Mouse (Mus musculus): Measurements from ENCODE around the gene Pakap.

DNA sequence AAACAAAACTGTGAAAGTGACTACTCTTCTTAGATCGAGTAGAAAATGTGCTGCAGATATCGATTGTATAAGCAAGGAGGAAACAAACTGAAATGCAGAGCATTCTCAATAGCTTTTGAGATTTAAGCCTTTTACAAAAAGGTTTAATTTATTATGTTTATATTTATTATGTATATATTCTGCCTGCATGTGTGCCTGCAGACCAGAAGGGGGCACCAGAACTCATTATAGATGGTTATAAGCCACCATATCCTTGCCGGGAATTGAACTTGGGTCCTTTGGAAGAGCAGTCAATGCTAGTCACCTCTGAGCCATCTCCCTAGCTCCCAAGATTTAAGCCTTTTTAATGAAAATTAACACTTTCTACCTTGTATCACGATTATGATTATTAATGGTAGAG lies 32.9 kb upstream of the Pakap start:
- no peak for TF ChIP-seq POLR2A (IDR thresholded peaks at IDR 0.05; ENCODE audit: low read depth, low read length)
- TF ChIP-seq CTCF (IDR thresholded peaks at IDR 0.05; ENCODE audit: extremely low read depth, insufficient read length, insufficient replicate concordance, low read depth, low read length) = no peak

Data from small intestine, adult 2 months (tissue).